In genomic region chr1:34578851-34579781, GRCm38 (mm10) we compare ENCODE assay signal across 8 mouse cellular contexts. TPM values are rescaled to one million over a fixed set of nuclear protein-coding genes. Genes with fewer than 3 reads are reported as not detected.
DNase-seq lines count a peak whose midpoint lies in the region; ATAC-seq and TF ChIP-seq lines count a peak whose summit lies in the region.

TSS of gene Amer3 (plus strand) at chr1:34579657.

- no peaks in the 10 kb centered on the region for H3K36me3 ChIP-seq in heart, embryonic 12.5 days
- H3K36me3 ChIP-seq in kidney, embryonic 16.5 days (ENCODE audit: insufficient read depth, low read length), result no peaks in the 10 kb centered on the region
- H3K36me3 ChIP-seq in limb, embryonic 15.5 days, result no peaks in the 10 kb centered on the region
- no peaks in the 10 kb centered on the region for H3K36me3 ChIP-seq in midbrain, embryonic 16.5 days (ENCODE audit: control insufficient read depth, insufficient read depth, low read length)
- no peaks in the 10 kb centered on the region for H3K36me3 ChIP-seq in splenic B cell, adult 2 months (ENCODE audit: control insufficient read depth, insufficient read depth, low read length, poor library complexity, severe bottlenecking)

- TF ChIP-seq POLR2A in cortical plate, adult 2 months (IDR thresholded peaks at IDR 0.05; ENCODE audit: extremely low read depth, insufficient read depth, low read length), result peak; percentile 65

- WGBS in heart, embryonic 12.5 days, result under 1% methylated on average over 53 of the region's 53 CpGs
- WGBS in kidney, embryonic 16.5 days, result 0% methylated on average over 45 of the region's 53 CpGs
- WGBS in limb, embryonic 15.5 days, result under 1% methylated on average over 51 of the region's 53 CpGs
- WGBS in midbrain, embryonic 16.5 days, result under 1% methylated on average over 37 of the region's 53 CpGs

- H3K27me3 ChIP-seq in heart, embryonic 12.5 days (replicated peaks), result peaks cover 26% of the 10 kb centered on the region
- H3K27me3 ChIP-seq in kidney, embryonic 16.5 days (ENCODE audit: insufficient read depth, low read length), result peaks cover 30% of the 10 kb centered on the region
- peaks cover 30% of the 10 kb centered on the region for H3K27me3 ChIP-seq in limb, embryonic 15.5 days
- H3K27me3 ChIP-seq in midbrain, embryonic 16.5 days (ENCODE audit: control insufficient read depth, insufficient read depth, low read depth, low read length), result no peaks in the 10 kb centered on the region; the same call in 1 of the 2 replicates
- H3K27me3 ChIP-seq in splenic B cell, adult 2 months (ENCODE audit: control insufficient read depth, insufficient read depth, low read length, poor library complexity, severe bottlenecking), result no peaks in the 10 kb centered on the region

- no peaks in the 10 kb centered on the region for H3K9me3 ChIP-seq in heart, embryonic 12.5 days (replicated peaks)
- no peaks in the 10 kb centered on the region for H3K9me3 ChIP-seq in kidney, embryonic 16.5 days (ENCODE audit: low read length)
- no peaks in the 10 kb centered on the region for H3K9me3 ChIP-seq in limb, embryonic 15.5 days
- H3K9me3 ChIP-seq in midbrain, embryonic 16.5 days (replicated peaks; ENCODE audit: control insufficient read depth, low read length, poor library complexity, severe bottlenecking), result no peaks in the 10 kb centered on the region

- TF ChIP-seq CTCF in gastrocnemius, adult 2 months (IDR thresholded peaks at IDR 0.05), result no peak
- TF ChIP-seq CTCF in cortical plate, adult 2 months (IDR thresholded peaks at IDR 0.05; ENCODE audit: extremely low read depth, insufficient read depth, low read length), result no peak

- H3K27ac ChIP-seq in gastrocnemius, adult 2 months, result no peak within 1 kb of the TSS
- peak within 1 kb of the TSS; percentile 79 for H3K27ac ChIP-seq in cortical plate, adult 2 months (ENCODE audit: insufficient read depth, low read length)
- H3K27ac ChIP-seq in heart, embryonic 12.5 days (ENCODE audit: poor library complexity, severe bottlenecking), result no peak within 1 kb of the TSS
- H3K27ac ChIP-seq in kidney, embryonic 16.5 days (ENCODE audit: low read length), result no peak within 1 kb of the TSS
- H3K27ac ChIP-seq in limb, embryonic 15.5 days, result no peak within 1 kb of the TSS
- H3K27ac ChIP-seq in midbrain, embryonic 16.5 days (ENCODE audit: low read length), result peak within 1 kb of the TSS; percentile 95

- peaks cover 7% of the 10 kb centered on the region; the same call in 1 of the 2 replicates for H3K4me1 ChIP-seq in cortical plate, adult 2 months (ENCODE audit: control insufficient read depth, insufficient read depth, low read length)
- H3K4me1 ChIP-seq in heart, embryonic 12.5 days (replicated peaks), result peaks cover 5% of the 10 kb centered on the region
- peaks cover 6% of the 10 kb centered on the region; the same call in 1 of the 2 replicates for H3K4me1 ChIP-seq in kidney, embryonic 16.5 days (ENCODE audit: insufficient read depth, low read length)
- peaks cover 10% of the 10 kb centered on the region for H3K4me1 ChIP-seq in limb, embryonic 15.5 days
- peaks cover 31% of the 10 kb centered on the region for H3K4me1 ChIP-seq in midbrain, embryonic 16.5 days (ENCODE audit: control insufficient read depth, insufficient read depth, low read length)

- DNase-seq in gastrocnemius, adult 2 months, result peak; percentile 61
- no peak for DNase-seq in gastrocnemius, postnatal 36 days
- peak; percentile 51 for DNase-seq in splenic B cell, adult 2 months (ENCODE audit: low read depth, low spot score)

- ATAC-seq in heart, embryonic 12.5 days (ENCODE audit: insufficient number of reproducible peaks, low FRiP score), result peak; percentile 61
- peak; percentile 88 for ATAC-seq in kidney, embryonic 16.5 days (ENCODE audit: low FRiP score, low TSS enrichment)
- ATAC-seq in limb, embryonic 15.5 days (ENCODE audit: insufficient number of reproducible peaks, low FRiP score, low TSS enrichment, low read depth), result peak; percentile 74
- peak; percentile 95 for ATAC-seq in midbrain, embryonic 16.5 days

- H3K9ac ChIP-seq in heart, embryonic 12.5 days, result no peak within 1 kb of the TSS
- peak within 1 kb of the TSS; percentile 48; the same call in 1 of the 2 replicates for H3K9ac ChIP-seq in kidney, embryonic 16.5 days (replicated peaks; ENCODE audit: low read length)
- H3K9ac ChIP-seq in limb, embryonic 15.5 days, result no peak within 1 kb of the TSS
- H3K9ac ChIP-seq in midbrain, embryonic 16.5 days (ENCODE audit: low read depth, low read length), result peak within 1 kb of the TSS; percentile 91

- H3K4me3 ChIP-seq in gastrocnemius, adult 2 months, result peak within 1 kb of the TSS; percentile 23
- peak within 1 kb of the TSS; percentile 93 for H3K4me3 ChIP-seq in cortical plate, adult 2 months (ENCODE audit: insufficient read depth, low read length)
- peak within 1 kb of the TSS; percentile 46 for H3K4me3 ChIP-seq in heart, embryonic 12.5 days
- H3K4me3 ChIP-seq in kidney, embryonic 16.5 days (ENCODE audit: low read length), result peak within 1 kb of the TSS; percentile 46
- H3K4me3 ChIP-seq in limb, embryonic 15.5 days, result peak within 1 kb of the TSS; percentile 36
- H3K4me3 ChIP-seq in midbrain, embryonic 16.5 days (ENCODE audit: low read depth, low read length), result peak within 1 kb of the TSS; percentile 69

- peak within 1 kb of the TSS; percentile 82 for H3K4me2 ChIP-seq in heart, embryonic 12.5 days
- peak within 1 kb of the TSS; percentile 78 for H3K4me2 ChIP-seq in kidney, embryonic 16.5 days (replicated peaks; ENCODE audit: low read depth, low read length)
- H3K4me2 ChIP-seq in limb, embryonic 15.5 days, result peak within 1 kb of the TSS; percentile 75
- peak within 1 kb of the TSS; percentile 92 for H3K4me2 ChIP-seq in midbrain, embryonic 16.5 days (ENCODE audit: low read length)

- intact Hi-C loops in gastrocnemius, adult 2 months (cut with DNase I), result no loop called here
- intact Hi-C loops in gastrocnemius, postnatal 36 days (cut with DNase I), result no loop called here

RNA-seq across cellular contexts. Expression of gene Amer3, which starts in this region (rescaled TPM):
- not detected for total RNA-seq in gastrocnemius, adult 2 months (2021)
- not detected for total RNA-seq in gastrocnemius, postnatal 36 days (2021)
- polyA plus RNA-seq in cortical plate, adult 2 months (2012; rRNA removed), result 14.8 and 16.5 TPM in 2 replicates
- 0.04 TPM in 1 of 2 replicates, not detected in the other for polyA plus RNA-seq in heart, embryonic 12.5 days (2016; fragmentation: Nextera tagmentation; extraction: Ambion mirVana)
- polyA plus RNA-seq in kidney, embryonic 16.5 days (2015; fragmentation: Nextera tagmentation; extraction: Ambion mirVana), result 0.07 and 0.18 TPM in 2 replicates
- polyA plus RNA-seq in limb, embryonic 15.5 days (2015; fragmentation: Nextera tagmentation; extraction: Ambion mirVana), result 0.09 TPM in 1 of 2 replicates, not detected in the other
- polyA plus RNA-seq in midbrain, embryonic 16.5 days (2015; fragmentation: Nextera tagmentation; extraction: Ambion mirVana), result 36.9 and 38.1 TPM in 2 replicates

Comparison
In these comparisons a context has a peak if more than half of its experiments do, and no peak if none do; other contexts are left out.
1. RNA of gene Amer3 (polyA plus RNA-seq): 36.9 to 38.1 TPM in midbrain, embryonic 16.5 days and 14.8 to 16.5 TPM in cortical plate, adult 2 months; 0.09 TPM in limb, embryonic 15.5 days, 0.07 to 0.18 TPM in kidney, embryonic 16.5 days and 0.04 TPM in heart, embryonic 12.5 days; every median in the first group is over 10 times any median in the second.
2. Peak in DNase-seq and H3K4me3 ChIP-seq in gastrocnemius, adult 2 months; RNA of the gene not detected or under 1 TPM.
3. Peak in ATAC-seq, H3K4me3 ChIP-seq and H3K4me2 ChIP-seq in heart, embryonic 12.5 days; RNA of the gene not detected or under 1 TPM.
4. Peak in ATAC-seq, H3K4me3 ChIP-seq, H3K9ac ChIP-seq and H3K4me2 ChIP-seq in kidney, embryonic 16.5 days; RNA of the gene not detected or under 1 TPM.
5. Peak in ATAC-seq, H3K4me3 ChIP-seq and H3K4me2 ChIP-seq in limb, embryonic 15.5 days; RNA of the gene not detected or under 1 TPM.
6. H3K27ac ChIP-seq: peak in cortical plate, adult 2 months (single experiment) and midbrain, embryonic 16.5 days (single experiment); none in gastrocnemius, adult 2 months (single experiment), heart, embryonic 12.5 days (single experiment), kidney, embryonic 16.5 days (single experiment) and limb, embryonic 15.5 days (single experiment).
7. H3K4me3 ChIP-seq: peak in every context shown above with its lines; median percentile 93 in cortical plate, adult 2 months; 69 in midbrain, embryonic 16.5 days; 46 in heart, embryonic 12.5 days; 46 in kidney, embryonic 16.5 days; 36 in limb, embryonic 15.5 days; 23 in gastrocnemius, adult 2 months.
8. Peak in every context shown above with its lines, with median percentiles within 50 percentile points of each other: ATAC-seq and H3K4me2 ChIP-seq.